Mouse (Mus musculus): Measurements from ENCODE around the gene 4930595D18Rik.

GRCm38 (mm10) chr12:111122332-111122852, 61.9 kb downstream of the 4930595D18Rik start:
- TF ChIP-seq CTCF (IDR thresholded peaks at IDR 0.05; ENCODE audit: borderline replicate concordance, extremely low read depth, insufficient read depth, insufficient read length) (peak; percentile 37; the same call in 1 of the 2 replicates), POLR2A (IDR thresholded peaks at IDR 0.05; ENCODE audit: borderline replicate concordance, extremely low read depth, insufficient read depth, insufficient read length, poor library complexity, severe bottlenecking) (no peak)

Measured in brain, embryonic 14.5 days (tissue).